Mouse (Mus musculus) limb, embryonic 15.5 days (tissue): ENCODE results near the gene Rasgef1a. TPM values are rescaled to one million over a fixed set of nuclear protein-coding genes. Genes with fewer than 3 reads are reported as not detected.

ENCODE experiments used
- microRNA-seq: library from miRNA; unstranded; fragments of <30 nt; microRNA quantifications from one replicate; pipeline ENCODE4, GENCODE M21; 2016
- polyA plus RNA-seq: library from polyadenylated mRNA; unstranded; fragments of >200 nt; fragmentation: Nextera tagmentation; extraction: Ambion mirVana; gene quantifications from 2 replicates; pipeline ENCODE4 v1.2.1, GENCODE M21; 2015

Gene Rasgef1a
- polyA plus RNA-seq, 1 experiment from 2014 or later: 0.14 TPM

Small RNAs within 50 kb of the gene (microRNA-seq; reads per million reads assigned to microRNA genes)
- not detected for gene Mir7044

Other genes starting within 250 kb of the Rasgef1a start
- 131 and 134 TPM in 2 replicates for gene Zfp637, start 170.3 kb upstream of the Rasgef1a start, polyA plus RNA-seq
- 9.7 and 11.0 TPM in 2 replicates for gene Zfp239, start 149.3 kb upstream of the Rasgef1a start, polyA plus RNA-seq
- gene Hnrnpf, start 111.1 kb upstream of the Rasgef1a start, polyA plus RNA-seq: 627 and 632 TPM in 2 replicates
- 3.4 and 4.3 TPM in 2 replicates for gene Fxyd4, start 73.7 kb upstream of the Rasgef1a start, polyA plus RNA-seq
- gene Csgalnact2, start 127.7 kb downstream of the Rasgef1a start, polyA plus RNA-seq: 19.3 and 19.9 TPM in 2 replicates
- 0.66 and 0.73 TPM in 2 replicates for gene Ret, start 186.3 kb downstream of the Rasgef1a start, polyA plus RNA-seq